Mouse (Mus musculus) C2C12 (cell line): Measurements from ENCODE around the gene Palld.

Source experiments
- CEBPB ChIP-seq: IDR thresholded peaks from one replicate; pipeline ENCODE4 v1.6.1; 2011; ENCODE audit warnings: low read depth, mild to moderate bottlenecking, control low read depth, moderate library complexity
- CTCF ChIP-seq: IDR thresholded peaks from one replicate; pipeline ENCODE4 v1.5.1; 2011; ENCODE audit not compliant: control insufficient read depth, insufficient read depth, insufficient read length
- FOSL1 ChIP-seq: IDR thresholded peaks from one replicate; pipeline ENCODE4 v1.8.0; 2011; ENCODE audit warnings: mild to moderate bottlenecking, low read length; ENCODE audit not compliant: poor library complexity, insufficient read depth, severe bottlenecking
- MAX ChIP-seq: IDR thresholded peaks from one replicate; pipeline ENCODE4 v1.6.1; 2011; ENCODE audit warnings: mild to moderate bottlenecking, control low read depth
- MYOD1 ChIP-seq: IDR thresholded peaks from one replicate; pipeline ENCODE4 v1.6.1; 2011; ENCODE audit warnings: low read depth; ENCODE audit not compliant: control insufficient read depth, insufficient read length
- MYOG ChIP-seq: IDR thresholded peaks from one replicate; pipeline ENCODE4 v1.6.1; 2011; ENCODE audit not compliant: control insufficient read depth, insufficient read length; ENCODE audit errors: extremely low read depth
- USF1 ChIP-seq: IDR thresholded peaks from one replicate; pipeline ENCODE4 v1.6.1; 2011; ENCODE audit warnings: low read depth, mild to moderate bottlenecking, control low read depth, moderate library complexity

GRCm38 (mm10) chr8:61621300-61621699 is 281.2 kb downstream of the Palld start:
- TF ChIP-seq CTCF (no peak), MYOD1 (no peak), MYOG (no peak), CEBPB (no peak), USF1 (no peak), FOSL1 (no peak), MAX (no peak)
